Mouse (Mus musculus): ENCODE measurements around the gene Dennd2c.

Gene Dennd2c

DNA sequence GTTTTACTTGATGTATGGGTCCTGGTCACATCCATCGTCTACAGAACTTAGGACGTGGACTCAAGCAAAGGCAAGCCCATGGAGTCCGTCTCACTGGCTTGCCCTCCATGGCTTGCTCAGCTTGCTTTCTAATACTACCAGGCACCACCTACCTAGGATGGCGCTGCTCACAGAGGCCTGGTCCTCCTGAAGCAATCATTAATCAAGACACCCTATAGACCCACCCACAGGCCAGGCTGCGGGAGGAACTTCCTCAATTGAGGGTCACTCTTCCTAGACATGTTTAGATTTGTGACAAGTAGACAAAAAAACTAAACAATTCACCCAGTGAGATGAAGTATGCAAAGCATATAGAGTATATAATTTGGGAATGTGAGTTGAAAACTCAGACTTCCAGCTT lies 9.8 kb downstream of the Dennd2c start:
- DNase-seq (ENCODE audit: low read depth), result no peak

DNA sequence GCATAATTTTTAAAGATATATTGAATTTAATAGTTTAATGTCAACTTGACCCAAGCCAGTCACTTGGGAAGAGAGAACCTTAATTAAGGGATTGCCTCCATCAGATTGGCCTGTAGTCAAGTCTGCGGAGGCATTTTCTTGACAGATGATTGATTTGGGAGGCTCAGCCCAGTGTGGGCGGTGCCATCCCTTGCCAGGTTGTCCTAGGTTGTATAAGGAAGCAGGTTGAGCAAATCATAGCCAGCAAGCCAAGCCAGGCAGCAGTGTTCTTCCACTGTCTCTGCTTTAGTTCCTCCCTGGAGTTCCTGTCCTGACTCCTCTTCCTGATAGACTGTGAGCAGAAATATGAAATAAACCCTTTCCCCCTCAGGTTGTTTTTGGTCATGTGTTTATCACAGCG lies 21.2 kb downstream of the Dennd2c start:
- no peak for DNase-seq (ENCODE audit: low read depth)

DNA sequence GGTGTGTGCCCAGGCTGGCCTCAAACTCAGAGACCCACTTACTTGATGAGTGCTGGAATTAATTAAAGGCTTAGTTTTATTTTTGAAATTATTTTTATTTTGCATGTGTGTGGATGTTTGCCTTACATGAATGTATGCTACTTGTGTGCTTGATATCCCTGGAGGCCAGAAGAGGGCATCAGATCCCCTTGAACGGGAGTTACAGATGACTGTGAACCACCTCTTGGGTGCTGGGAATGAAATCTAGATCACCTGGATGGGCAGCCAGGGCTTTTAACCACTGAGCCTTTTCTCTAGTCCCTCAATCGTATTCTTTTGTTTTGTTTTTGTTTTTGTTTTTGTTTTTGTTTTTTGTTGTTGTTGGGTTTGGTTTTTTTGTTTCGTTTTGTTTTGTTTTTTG lies 23.7 kb downstream of the Dennd2c start:
- DNase-seq (ENCODE audit: low read depth), result no peak

DNA sequence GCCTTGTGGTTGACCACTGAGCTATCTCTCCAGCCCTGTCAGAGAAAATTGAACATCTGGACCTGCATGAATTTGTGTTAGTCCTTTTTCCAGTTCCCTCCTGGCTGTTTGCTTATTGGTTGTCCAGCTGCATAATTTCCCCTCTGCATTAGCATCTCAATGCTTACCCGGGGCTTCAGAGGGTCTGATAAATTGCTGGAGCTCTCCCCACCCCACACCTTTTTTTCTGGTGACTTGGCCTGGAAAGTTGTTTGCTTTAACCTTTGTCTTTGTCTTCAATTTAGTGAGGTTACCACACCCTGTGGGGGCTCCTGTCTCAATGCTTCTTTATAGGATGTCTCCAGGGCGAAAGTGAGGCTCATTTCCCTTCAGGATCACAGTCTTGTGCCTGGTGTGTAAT lies 24.8 kb downstream of the Dennd2c start:
- no peak for DNase-seq (ENCODE audit: low read depth)

DNA sequence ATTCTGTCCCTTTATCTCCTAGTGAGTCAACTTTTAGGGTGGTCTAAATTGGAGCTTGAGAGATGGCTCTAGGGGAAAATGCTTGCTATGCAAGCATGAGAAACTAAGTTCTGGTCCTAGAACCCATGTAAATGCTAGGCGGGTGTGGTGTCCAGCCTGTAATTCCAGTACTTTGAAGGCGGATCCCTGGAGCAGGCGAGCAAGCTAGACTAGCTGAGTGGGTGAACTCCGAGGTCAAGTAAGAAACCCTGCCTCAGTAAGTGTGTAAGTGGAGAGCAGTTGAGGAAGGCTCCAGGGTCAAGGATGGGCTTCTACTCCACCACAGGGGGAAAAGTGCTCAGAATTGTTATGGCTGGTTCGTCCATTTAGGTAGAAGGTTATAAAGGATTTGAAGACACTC lies 25.3 kb downstream of the Dennd2c start:
- no peak for DNase-seq (ENCODE audit: low read depth)

DNA sequence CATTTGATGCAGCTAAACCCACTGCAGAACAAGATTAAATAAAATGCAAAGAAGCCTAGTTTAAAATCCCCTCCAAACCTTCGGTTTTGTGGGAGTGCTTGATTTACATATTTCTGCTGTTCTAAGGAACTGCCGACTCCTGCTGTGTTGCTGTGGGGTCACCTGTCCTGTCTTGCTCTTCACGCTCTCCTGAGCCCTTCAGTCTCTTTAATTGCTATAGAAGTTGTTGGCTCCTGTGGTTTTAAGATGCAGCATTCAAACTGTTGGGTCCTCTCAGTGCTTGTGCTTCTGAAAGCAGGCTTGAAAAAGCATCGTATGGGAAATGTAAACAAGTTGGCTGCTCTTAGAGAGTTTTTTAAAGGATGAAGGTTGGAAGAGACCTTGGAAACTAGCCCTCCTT lies 25.8 kb downstream of the Dennd2c start:
- no peak for DNase-seq (ENCODE audit: low read depth)

DNA sequence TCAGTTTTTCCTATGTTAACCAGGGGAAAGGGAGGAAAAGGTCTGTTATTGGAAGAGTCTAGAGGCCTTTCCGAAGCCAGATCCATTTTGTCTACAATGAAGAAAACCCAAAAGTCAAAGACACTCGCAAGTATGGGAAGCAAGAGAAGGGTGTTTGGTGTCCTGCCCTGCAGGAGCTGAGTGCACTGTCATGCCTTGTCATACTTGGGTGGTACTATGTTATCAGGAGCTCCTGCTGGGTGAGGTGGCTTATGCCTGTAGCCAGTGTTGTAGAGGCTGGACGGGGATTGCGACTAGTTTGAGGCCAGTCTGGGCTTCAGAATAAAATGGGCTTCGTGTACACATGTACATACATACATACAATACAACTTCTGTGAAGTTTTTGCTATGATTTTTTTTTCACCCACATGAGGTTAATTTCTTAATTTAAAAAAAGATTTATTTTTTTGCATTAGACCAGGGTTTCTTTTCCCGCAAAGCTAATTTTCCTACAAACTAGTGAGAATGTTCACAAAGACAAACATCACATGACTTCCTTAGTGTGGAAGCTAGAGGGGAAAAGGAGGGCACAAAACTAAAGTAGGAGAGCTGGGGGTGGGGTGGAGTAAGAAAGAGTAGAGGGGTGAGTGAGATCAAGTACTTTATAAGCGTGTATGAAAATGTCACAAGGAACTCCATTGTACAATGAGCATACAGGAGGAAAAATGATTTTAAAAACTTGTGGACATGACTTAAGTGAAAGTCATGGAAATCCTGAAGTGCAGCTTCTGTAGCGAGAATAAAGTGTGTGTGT lies 27.2 kb downstream of the Dennd2c start:
- peak; percentile 77 for DNase-seq (ENCODE audit: low read depth)

DNA sequence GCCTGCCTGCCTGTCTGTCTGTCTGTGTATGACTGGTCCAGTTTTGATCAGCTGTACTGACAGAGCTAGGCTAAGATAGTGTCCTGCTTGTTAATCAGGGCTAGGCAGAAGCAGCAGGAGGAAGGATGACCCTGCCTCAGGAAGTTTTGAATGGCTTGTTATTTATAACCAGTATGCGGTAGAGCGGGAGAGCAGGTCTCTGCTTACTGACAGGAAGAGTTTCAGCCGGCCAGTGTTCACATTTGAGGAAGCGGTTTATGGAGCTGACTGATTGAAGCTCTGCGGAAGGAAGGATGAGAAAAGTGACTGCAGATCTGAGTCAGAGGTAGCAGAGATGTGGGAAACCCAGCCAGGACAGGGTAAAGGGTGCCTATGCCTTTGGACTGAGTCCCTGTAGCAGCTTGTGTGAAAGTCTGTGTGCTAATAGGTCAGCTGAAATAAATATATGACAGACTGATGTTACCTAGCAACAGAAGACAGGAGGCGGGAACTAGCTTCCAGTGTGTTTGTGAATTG lies 27.9 kb downstream of the Dennd2c start:
- peak; percentile 43 for DNase-seq (ENCODE audit: low read depth)

DNA sequence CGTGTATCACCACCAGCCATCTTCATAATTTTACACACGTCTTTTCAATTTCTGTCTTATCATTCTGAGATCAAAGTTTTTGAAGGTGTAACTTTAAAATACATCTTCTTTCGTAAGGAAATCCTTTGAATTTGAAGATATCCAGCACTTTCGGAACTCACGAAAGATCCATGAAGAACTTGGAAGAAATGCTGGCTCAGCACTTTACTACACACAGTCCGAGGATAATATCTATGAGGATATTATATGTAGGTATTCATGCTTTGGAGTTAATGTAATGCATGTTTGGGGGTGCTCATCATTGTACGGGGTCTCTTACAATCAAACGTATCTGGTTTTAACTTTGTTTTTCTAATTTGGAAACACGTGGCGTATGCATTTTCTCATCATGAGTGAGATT lies 30.7 kb downstream of the Dennd2c start:
- DNase-seq (ENCODE audit: low read depth), result no peak

DNA sequence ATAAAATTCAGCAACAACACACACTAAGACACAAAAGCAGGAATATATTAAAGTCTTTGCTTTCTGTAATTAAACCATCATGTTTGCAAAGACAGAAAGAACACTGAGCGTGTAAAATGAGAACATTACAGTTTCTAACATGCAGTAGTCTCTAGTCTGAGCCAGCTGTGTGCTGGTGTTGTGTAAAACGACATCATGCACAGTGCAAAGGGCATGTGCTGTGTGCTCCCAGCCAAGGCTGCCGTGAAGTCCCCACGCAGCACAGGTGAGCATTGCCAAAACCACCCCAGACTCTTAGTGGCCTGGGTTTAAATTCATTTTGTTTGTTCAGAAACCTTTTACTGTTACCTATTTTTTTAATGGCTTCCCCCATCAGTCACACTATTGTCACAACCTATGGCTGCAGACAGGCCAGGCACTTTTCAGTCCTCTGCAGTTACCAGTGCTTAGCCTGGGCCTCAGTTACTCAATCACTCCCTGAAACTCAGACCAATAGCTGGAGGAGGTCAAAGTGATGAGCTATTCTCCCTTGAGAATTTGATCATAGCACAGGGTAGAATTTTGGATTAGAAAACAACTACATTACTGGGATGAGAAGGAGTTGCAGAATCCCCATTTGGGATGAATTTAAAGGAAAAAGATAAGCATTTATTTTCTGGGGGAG lies 34.1 kb downstream of the Dennd2c start:
- DNase-seq (ENCODE audit: low read depth), result no peak

DNA sequence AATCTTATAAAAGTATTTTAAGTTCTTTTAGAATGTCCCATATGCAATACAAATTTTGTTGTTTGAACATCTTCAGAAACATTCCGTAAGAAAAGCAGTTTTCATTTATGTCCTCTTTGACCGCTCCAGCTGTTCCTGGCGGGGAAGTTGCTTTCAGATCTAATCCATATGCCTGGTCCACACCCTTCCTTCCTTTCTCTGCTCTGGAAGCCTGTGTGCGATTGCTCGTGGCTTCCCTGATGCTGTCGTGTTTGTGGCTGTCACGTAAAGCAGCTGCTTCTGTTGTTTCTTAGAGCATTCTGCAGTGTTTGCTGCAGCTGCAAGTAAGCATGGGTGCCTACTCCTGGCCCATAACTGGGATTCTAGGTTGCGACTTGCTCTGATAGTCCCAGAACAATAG lies 36.6 kb downstream of the Dennd2c start:
- DNase-seq (ENCODE audit: low read depth), result no peak

DNA sequence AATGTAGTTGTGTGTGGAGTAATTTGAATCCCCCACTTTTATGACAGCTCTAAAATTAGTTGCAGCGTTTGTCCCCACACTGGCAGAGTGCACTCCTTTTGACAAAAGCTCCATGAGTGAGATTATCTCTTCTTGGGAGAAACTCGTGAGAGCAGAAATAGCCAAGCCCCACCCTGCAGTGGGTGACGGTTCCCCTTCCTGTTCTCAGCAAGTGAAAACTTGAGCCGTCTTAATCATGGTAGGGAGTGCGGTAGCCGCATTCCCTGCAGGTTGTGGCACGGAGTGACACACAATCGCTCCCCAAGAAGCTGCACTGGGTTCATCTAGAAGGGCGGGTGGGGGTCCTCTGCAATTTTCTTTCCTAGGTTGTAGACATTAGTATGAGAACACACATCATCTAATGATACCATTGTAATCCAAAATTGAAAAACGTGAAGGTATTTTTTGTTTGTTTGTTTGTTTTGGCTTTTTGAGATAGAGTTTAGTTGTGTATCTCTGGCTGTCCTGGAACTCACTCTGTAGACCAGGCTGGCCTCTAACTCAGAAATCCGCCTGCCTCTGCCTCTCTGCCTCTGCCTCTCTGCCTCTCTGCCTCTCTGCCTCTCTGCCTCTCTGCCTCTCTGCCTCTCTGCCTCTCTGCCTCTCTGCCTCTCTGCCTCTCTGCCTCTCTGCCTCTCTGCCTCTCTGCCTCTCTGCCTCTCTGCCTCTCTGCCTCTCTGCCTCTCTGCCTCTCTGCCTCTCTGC lies 37.9 kb downstream of the Dennd2c start:
- DNase-seq (ENCODE audit: low read depth), result peak; percentile 56

DNA sequence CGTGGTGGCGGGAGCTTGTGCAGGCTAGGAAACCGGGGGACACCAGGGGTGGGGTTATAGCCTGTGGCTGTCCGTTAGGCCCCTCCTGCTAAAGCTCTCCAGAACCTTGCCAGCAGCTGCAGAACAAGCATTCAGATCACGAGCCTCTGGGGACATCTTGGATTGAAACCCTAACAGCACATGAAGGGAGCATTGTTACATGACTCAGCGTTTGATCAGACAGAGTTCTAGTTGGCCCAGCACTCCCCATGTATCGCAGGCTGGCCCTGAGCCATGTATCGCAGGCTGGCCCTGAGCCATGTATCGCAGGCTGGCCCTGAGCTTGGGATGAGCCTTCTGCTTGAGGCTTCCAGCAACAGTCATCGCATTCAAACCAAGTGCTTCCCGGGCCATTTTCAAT lies 38.9 kb downstream of the Dennd2c start:
- DNase-seq (ENCODE audit: low read depth), result no peak

DNA sequence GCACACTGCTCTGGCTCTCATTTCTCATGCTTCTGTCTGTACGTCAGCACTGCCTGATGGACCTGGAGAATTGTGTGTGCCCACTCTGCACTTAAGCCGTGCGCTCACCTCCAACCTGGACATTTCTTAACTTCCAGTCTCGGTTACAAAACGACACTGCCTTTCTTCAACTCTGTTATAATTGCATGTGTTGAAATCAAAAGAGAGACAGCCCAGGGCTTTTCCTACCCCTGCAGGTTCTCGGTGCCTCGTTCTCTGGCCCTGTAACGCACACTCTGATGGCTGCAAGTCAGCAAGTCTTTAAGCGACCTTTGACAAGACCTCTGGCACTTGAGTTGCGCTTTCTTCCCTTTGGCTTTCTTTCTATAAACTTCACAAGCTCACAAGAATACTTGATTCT lies 40.0 kb downstream of the Dennd2c start:
- no peak for DNase-seq (ENCODE audit: low read depth)

DNA sequence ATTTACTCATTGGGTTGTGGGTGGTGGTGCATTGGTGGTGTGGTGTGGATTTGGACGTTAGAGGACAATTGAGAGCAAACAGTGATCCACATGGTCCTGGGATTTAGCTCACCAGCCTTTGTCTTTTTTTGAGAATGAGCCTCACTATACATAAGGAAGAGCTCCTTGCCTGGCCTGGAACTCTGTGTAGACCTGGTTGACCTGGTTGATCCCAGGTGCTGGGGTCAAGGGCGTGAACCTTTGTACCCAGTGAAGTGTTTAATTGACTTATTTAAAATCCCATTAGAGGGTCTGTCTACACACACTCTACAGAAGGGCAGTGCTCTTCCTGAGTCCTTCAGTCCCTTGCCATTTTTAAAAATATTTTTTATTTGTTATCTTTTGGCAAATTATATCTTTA lies 42.9 kb downstream of the Dennd2c start:
- no peak for DNase-seq (ENCODE audit: low read depth)

DNA sequence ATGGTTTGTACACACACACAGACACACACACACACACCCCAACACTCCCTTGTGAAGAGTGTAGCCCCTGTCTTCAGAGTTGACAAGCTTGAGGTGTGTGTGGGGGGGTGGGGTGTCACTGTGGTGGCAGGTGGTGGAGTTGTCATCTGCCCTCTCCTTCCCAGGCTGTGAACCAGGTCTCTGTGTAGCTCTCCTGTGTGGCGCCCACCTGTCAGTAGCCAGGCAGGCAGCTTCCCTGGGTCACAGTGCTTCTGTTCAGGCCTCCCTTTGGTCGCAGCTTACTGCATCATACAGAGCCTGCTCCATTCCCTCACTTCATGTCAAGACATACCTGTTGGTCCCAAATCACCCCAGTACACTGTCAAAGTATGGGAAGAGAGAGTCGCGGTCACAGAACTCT lies 43.4 kb downstream of the Dennd2c start:
- no peak for DNase-seq (ENCODE audit: low read depth)

DNA sequence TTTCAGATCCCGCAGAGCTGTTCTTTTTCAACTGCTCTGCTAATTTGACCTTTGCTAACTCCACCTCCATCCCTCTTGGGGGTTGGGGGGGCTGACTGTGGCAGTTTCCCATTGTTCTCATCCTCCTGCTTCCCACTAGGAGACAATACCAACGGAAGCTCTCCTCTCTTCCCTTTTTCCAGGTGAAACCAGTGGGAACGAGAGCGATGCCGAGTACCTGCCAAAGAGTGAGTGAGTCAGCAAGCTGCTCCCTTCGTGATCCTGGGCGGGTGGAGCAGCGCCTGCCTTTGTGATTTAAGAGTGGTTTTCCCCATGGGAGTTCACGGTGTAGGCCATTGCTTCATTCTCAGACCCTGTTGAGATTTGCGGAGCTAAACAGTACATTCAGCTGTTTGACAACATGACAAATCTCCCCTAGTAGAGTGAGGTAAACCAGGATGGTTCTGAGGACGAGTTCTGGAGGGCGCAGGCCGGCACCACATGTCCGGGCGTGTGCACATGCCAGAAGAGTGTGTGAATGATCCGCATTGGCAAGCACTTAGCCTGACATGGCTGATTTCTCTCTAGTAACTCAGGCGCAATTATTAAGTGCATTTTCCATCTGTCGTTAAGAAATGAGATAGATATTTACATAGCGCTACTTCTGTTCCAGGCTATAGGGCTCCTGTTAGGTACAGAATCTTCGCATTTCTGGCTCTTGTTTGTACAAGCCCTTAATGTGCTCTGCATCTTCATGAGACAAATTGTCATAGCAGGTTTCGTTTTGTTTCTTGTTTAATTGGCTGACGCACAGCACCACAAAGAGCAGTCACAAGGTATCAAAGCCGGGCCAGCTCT lies 44.1 kb downstream of the Dennd2c start:
- DNase-seq (ENCODE audit: low read depth), result no peak

DNA sequence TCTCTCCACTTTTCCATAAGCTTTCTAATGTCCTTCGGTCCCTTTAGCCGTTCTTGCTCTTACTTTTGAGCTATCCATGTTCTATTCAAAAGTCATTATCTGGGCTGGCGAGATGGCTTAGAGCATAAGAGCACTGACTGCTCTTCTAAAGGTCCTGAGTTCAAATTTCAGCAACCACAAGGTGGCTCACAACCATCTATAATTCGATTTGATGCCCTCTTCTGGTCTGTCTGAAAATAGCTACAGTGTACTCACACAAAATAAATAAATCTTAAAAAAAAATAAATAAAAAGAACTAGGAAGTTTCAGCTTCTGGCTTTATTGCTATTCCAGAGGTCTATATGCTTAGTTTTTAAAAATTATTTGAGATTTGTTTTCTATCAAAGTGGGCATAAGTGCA lies 45.4 kb downstream of the Dennd2c start:
- DNase-seq (ENCODE audit: low read depth), result no peak

DNA sequence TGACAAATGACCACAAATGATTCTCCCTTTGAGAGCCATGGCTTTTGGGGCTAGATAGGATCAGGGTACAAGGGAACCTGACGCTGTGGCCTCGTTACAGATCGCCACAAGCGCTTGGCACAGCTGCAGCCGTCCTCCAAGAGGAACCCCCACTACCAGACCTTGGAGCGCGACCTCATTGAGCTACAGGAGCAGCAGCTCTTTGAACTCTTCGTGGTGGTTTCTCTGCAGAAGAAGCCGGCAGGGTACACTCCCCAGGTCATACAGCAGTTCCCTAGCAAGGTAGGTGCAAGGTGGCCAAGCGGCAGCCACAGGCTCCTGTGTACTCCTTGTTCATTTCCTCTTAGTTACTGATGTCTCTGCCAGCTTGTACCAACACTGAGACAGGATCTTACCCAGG lies 46.5 kb downstream of the Dennd2c start:
- DNase-seq (ENCODE audit: low read depth), result no peak

DNA sequence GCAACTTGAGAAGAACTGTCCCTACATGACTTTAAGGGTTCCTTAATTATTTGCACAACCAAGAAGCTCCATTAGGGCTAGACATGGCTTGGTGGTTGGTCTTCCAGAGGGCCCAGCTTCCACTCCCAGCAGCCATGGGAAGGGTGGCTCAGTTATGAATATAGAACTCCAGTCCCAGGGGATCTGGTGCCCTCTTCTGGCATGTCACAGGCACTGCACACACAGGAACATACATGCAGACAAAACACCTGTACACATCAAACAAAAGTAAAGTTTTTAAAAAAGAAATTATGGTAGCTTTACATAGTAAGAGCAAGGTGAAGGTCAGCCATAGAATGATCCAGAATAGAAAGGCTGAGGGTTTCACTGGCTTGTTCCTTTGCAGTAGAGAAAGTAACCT lies 51.4 kb downstream of the Dennd2c start:
- DNase-seq (ENCODE audit: low read depth), result no peak

DNA sequence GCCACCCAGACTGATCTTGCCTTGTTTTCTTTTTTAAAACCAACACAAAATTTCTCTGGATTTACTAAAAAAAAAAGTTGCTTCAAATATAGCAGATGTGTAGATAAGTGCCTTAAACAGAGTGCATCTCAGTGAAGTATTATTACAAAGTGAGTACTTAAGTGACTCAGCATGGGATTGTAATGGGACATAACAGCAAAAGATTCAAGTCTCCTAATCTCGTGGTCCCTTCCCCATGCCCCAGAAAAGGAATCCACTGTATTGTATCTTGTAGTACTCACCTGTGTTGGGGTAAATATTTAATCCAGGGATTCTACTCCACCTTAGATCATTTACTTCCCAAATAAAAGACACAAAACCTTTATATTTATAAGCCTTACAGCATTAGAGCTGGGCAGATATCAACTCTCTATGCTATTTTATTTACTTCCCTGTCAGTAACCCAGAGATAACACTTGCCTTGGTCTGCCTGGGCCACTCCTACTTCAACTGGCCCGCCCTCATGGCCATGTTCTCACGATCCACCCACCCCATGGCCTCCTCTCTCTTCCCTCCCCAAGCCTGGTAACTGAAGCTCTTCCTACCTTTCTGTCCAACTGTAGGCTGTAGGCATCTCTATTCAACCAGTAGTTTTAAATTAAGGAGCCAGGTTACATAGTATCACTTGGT lies 57.0 kb downstream of the Dennd2c start:
- no peak for DNase-seq (ENCODE audit: low read depth)

DNA sequence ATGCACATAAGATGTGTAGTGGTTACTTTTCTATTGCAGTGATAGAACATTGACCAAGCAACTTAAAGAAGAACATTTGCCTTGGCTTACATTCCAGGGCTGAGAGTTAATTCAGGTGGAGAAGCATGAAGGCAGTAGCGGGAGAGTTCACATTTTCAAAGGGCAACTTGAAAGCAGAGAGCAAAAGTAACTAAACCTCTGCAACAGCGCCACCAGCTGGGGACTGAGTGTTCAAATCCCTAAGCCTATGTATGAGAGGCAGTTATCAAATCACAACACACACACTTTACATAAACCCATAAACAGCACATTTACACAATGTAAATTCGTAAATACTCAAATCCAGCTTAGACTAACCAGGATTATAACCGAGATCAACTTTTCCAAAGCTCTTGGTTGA lies 67.4 kb downstream of the Dennd2c start:
- DNase-seq (ENCODE audit: low read depth), result peak; percentile 93
